Mouse (Mus musculus): ENCODE measurements around the gene Pth2.

DNA sequence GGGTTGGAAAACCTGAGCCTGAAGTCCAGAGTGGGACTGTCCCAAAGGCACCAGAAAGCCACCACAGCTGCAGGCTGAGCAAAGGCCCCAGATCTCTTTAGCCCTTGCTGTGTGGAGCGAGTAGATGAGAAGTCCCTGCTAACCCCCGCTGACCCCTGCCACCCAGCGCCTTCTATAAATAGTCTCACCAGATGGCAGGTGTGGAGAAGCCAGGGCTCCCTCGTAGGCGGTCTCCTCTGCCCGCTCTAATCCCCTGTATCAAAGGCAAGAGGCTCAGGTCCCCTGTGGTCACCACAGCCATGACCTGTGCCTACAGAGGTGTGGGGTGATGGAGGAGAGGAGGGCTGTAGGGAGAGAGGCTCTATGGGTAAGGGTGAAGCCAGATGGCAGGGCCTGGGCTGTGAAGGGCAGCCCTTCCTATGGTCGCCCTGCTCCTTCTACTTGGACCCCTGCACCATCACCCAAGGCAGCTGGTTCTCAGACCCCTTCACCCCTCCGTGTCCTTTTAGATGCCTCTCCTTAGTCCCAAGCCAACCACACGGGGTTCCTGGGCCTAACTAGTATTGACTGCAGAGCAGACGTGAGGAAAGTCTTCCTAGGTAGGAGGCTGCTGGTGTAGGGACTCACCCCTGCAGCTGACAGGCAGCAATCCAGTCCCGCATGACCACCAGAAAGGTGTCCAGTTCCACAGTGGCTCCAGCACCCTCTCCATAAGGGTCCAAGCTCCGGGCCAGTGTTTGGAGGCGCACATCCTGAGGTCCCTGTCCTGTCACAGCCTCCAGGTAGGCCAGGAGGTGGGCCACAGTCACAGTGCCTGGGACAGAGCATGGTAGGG, 14.8 kb downstream of the Pth2 start:
- TF ChIP-seq GATA1 (IDR thresholded peaks at IDR 0.05; ENCODE audit: low read length) (no peak), TAL1 (IDR thresholded peaks at IDR 0.05; ENCODE audit: low read length) (no peak)
